Mouse (Mus musculus) embryonic facial prominence, embryonic 11.5 days (tissue): ENCODE results near the gene Thoc7. TPM values are rescaled to one million over a fixed set of nuclear protein-coding genes. Genes with fewer than 3 reads are reported as not detected.

Source experiments
- ATAC-seq: fragments of 200-750 bp; cut with Nextera tagmentation; replicated peaks from 2 replicates; pipeline ENCODE4 v1.8.0; 2017; ENCODE audit warnings: low read depth; ENCODE audit not compliant: insufficient number of reproducible peaks, low FRiP score, low TSS enrichment
- DNase-seq: peaks from one replicate; pipeline ENCODE4 v3.0.0-alpha.2; 2015; ENCODE audit warnings: low spot score
- H3K27ac ChIP-seq: fragments of 300-500 bp; sonication (generic); replicated peaks from 2 replicates; pipeline ENCODE4 v1.5.1; 2014; ENCODE audit warnings: mild to moderate bottlenecking, low read depth, low read length, control low read depth
- H3K27me3 ChIP-seq: fragments of 300-500 bp; sonication (generic); 2 replicates; pipeline ENCODE4 v1.6.1; 2014; ENCODE audit warnings: mild to moderate bottlenecking, low read length, moderate library complexity, mixed read lengths; ENCODE audit not compliant: control insufficient read depth, insufficient read depth
- H3K36me3 ChIP-seq: fragments of 300-500 bp; sonication (generic); replicated peaks from 2 replicates; pipeline ENCODE4 v1.6.1; 2014; ENCODE audit warnings: low read depth, mild to moderate bottlenecking, low read length, moderate library complexity, mixed read lengths; ENCODE audit not compliant: control insufficient read depth, insufficient read depth
- H3K4me1 ChIP-seq: fragments of 300-500 bp; sonication (generic); 2 replicates; pipeline ENCODE4 v1.6.1; 2014; ENCODE audit warnings: low read length, mixed read lengths; ENCODE audit not compliant: control insufficient read depth, insufficient read depth
- H3K4me2 ChIP-seq: fragments of 300-500 bp; sonication (generic); 2 replicates; pipeline ENCODE4 v1.6.1; 2014; ENCODE audit warnings: low read depth, mild to moderate bottlenecking, control low read depth, low read length, moderate library complexity
- H3K4me3 ChIP-seq: fragments of 300-500 bp; sonication (generic); 2 replicates; pipeline ENCODE4 v1.5.1; 2014; ENCODE audit warnings: low read depth, low read length, control low read depth
- H3K9ac ChIP-seq: fragments of 300-500 bp; sonication (generic); replicated peaks from 2 replicates; pipeline ENCODE4 v1.6.1; 2014; ENCODE audit warnings: mild to moderate bottlenecking, control low read depth, low read length
- H3K9me3 ChIP-seq: fragments of 300-500 bp; sonication (generic); replicated peaks from 2 replicates; pipeline ENCODE4 v1.6.1; 2016; ENCODE audit warnings: mild to moderate bottlenecking, low read length, inconsistent platforms, mixed read lengths; ENCODE audit not compliant: control insufficient read depth
- WGBS: fragments of 180-500 bp; shearing (Covaris S2); extraction: QIAGEN DNeasy Blood & Tissue Kit; methylation state at CpG from one replicate; pipeline ENCODE4 v1.1.7; 2014; 5-methylcytosine and 5-hydroxymethylcytosine counted together
- polyA plus RNA-seq: library from polyadenylated mRNA; unstranded; fragments of >200 nt; fragmentation: Nextera tagmentation; extraction: Ambion mirVana; gene quantifications from 2 replicates; pipeline ENCODE4 v1.2.1, GENCODE M21; 2014

Gene Thoc7
- polyA plus RNA-seq = 251 and 287 TPM in 2 replicates

DNA sequence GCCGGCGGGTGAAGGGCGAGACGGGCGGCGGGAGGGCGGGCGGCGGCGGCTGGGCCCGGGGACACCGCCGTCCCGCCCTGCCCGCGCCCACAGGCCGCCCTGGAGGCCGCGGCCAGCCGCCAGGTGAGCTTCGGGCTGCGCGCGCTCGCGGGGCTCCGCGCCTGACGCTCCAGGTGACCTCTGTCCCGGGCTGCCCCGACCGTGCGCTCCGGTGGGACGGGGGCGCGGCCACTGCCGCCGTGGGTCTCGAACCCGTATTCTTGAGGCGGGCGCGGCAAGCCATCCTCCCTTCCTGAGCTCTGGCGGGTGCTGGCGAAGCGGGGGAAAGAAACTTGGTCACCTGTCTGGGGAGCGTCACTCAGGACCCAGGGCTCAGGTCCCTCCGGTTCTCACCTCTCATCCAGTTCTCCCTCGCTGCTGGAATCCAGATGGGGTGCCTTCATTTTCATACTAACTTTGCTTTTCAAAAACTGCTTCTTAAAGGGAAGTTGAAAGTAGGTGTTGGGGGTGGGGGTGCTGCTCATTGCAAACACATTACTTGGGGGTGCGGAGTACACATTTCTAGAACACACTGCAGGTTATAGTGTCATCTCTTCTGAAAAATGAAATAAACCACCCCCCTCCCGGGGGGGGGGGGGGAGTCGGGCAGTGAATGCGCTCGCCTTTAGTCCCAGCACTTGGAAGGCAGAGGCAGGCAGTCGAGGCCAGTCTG lies at the start of gene Thoc7, which contains the start of gene Atxn7:
Gene Thoc7 (minus strand): TSS at position 452 of the 712 bp plus-strand sequence.
Gene Atxn7 (plus strand): TSS at position 40 of the 712 bp plus-strand sequence.
- no peaks in the 10 kb centered on the region for H3K27me3 ChIP-seq
- H3K27ac ChIP-seq = peak within 1 kb of the TSS; percentile 82
- H3K4me1 ChIP-seq = no peaks in the 10 kb centered on the region
- ATAC-seq = peak; percentile 58
- H3K4me3 ChIP-seq = peak within 1 kb of the TSS; percentile 94
- peak within 1 kb of the TSS; percentile 77 for H3K4me2 ChIP-seq
- H3K9me3 ChIP-seq = no peaks in the 10 kb centered on the region
- DNase-seq = peak; percentile 53
- H3K9ac ChIP-seq = peak within 1 kb of the TSS; percentile 99
- 7% methylated on average over 25 of the region's 56 CpGs for WGBS
- no peaks in the 10 kb centered on the region for H3K36me3 ChIP-seq

DNA sequence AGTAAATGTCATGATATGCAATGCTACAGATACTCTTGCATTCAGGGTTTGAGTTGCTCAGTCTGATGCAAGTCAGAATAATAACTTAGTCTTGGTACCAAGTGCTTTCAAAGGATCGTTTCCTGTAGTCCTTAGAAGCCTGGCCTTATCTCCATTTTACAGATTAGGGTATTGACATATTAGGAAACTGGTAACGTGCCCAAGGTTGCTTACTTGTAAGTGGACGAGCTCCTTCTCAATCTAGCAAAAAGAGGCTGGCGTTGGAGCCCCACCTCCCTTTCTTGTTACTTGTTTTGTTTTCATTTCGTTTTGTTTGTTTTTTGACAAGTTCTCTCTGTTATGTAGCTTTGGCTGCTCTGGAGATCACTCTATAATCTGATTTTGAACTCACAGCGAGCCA lies 48.1 kb upstream of the Thoc7 start:
- Histone ChIP-seq H3K4me1 (no peaks in the 10 kb centered on the region), H3K9me3 (no peaks in the 10 kb centered on the region), H3K4me3 (no peak overlapping the region), H3K4me2 (no peak overlapping the region), H3K27me3 (no peaks in the 10 kb centered on the region), H3K9ac (no peak overlapping the region), H3K27ac (no peak overlapping the region), H3K36me3 (no peaks in the 10 kb centered on the region)
- 76% methylated on average over 6 of the region's 6 CpGs for WGBS
- DNase-seq = no peak
- ATAC-seq = no peak

DNA sequence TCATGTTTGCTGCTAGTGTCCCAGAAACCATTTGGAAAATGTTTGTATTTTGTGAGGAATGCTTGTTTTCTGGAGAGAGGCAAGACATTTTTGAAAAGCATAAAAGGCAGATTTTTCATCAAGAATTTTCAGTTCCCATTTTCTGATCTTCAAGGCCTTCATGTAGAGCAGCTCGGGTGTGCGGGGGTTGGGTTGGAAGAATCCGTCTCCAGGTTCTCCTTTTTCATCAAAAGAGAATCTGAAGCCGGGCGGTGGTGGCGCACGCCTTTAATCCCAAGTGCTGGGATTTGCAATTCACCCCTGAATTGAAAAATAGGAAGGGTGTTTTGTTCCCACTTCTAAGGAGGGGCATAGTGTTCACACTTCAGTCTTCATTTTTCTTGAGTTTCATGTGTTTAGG lies 41.1 kb upstream of the Thoc7 start:
- Histone ChIP-seq H3K27me3 (no peaks in the 10 kb centered on the region), H3K36me3 (no peaks in the 10 kb centered on the region), H3K4me3 (no peak overlapping the region), H3K9me3 (no peaks in the 10 kb centered on the region), H3K4me1 (no peaks in the 10 kb centered on the region), H3K9ac (no peak overlapping the region), H3K4me2 (no peak overlapping the region), H3K27ac (no peak overlapping the region)
- DNase-seq = no peak
- WGBS = 93% methylated on average over 7 of the region's 7 CpGs
- no peak for ATAC-seq

DNA sequence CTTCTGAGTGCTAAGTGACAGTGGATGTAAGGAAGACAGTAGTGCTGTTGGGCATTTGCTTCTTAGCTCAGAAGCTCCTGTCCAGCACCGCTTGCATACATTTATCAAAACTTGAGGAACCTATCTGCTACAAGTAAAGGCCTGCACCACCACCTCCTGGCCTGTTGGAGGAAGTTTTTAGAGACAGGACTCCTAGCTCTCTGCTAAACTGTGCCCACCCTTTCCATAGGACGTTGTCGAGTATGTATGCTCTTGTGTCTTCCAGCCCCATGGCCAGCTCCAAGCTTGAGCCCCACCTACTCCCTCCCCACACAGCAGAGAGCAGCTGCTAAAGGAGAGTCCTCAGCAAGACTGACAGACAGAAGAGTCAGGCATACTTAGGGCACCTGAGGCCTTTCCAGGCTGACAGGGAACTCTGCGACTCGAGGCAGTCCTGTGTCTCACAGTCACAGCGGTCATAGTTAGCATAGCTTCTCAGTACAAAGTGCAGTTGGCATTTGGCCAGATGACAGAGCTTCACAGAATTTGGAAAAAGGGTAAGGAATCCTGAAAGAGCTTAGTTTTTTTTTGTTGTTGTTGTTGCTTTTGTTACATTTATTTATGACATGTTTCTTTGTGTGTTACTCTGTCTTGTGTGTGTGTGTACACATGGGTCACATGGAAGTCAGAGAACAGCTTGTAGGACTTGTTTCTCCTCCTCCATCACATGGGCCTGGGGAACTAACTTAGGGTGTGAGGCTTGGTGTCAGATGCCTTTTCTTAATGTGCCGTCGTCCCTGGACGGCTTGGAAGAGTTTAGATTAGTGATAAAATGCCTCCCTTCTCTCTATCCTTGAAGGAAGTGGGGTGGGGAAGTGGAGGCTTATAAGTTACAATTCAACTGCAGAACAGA lies 33.8 kb upstream of the Thoc7 start:
- Histone ChIP-seq H3K4me1 (no peaks in the 10 kb centered on the region), H3K27ac (no peak overlapping the region), H3K4me2 (no peak overlapping the region), H3K4me3 (no peak overlapping the region), H3K27me3 (no peaks in the 10 kb centered on the region), H3K9ac (no peak overlapping the region), H3K9me3 (no peaks in the 10 kb centered on the region), H3K36me3 (no peaks in the 10 kb centered on the region)
- WGBS = 81% methylated on average over 9 of the region's 9 CpGs
- no peak for DNase-seq
- no peak for ATAC-seq

DNA sequence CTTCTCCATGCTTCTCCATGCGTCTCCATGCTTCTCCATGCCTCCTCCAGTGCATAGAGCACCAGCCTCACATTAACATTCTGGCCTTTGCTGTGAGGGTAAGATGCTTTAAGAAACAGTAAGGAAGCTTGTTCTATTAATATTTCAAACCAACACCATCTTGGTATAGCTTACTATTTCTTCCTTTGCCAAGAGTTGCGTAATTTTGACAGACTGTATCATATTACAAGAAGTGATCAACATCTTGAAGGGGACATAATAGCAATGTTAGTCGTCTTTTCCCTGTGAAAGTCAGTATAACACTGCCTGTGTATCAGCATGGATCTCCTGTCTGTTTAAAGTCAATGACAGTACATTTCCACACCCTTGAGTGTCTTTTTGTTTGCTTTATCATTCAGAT lies 29.1 kb upstream of the Thoc7 start:
- H3K4me2 ChIP-seq = no peak overlapping the region
- no peak for DNase-seq
- H3K9ac ChIP-seq = no peak overlapping the region
- 76% methylated on average over 3 of the region's 3 CpGs for WGBS
- H3K27me3 ChIP-seq = no peaks in the 10 kb centered on the region
- H3K4me3 ChIP-seq = no peak overlapping the region
- no peak overlapping the region for H3K27ac ChIP-seq
- H3K36me3 ChIP-seq = no peaks in the 10 kb centered on the region
- no peaks in the 10 kb centered on the region for H3K4me1 ChIP-seq
- H3K9me3 ChIP-seq = no peaks in the 10 kb centered on the region
- ATAC-seq = no peak

DNA sequence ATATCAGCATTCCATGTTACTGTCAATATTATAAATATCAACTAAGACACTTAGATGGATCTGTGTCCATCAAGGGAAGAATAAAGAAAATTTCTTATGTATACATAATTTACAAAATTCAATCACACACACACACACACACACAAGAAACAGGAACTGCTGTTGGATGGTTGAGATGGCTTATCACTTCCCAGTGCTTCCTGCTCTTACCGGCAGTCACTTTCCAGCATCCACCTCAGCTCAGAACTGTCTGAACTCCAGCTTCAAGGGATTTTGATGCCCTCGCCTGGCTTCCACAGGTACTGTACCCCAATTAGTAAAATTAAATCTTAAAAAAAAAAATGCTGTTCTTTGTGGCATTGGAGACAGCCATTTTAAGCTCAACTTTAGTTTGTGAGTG lies 26.7 kb upstream of the Thoc7 start:
- Histone ChIP-seq H3K4me3 (no peak overlapping the region), H3K27ac (no peak overlapping the region), H3K36me3 (no peaks in the 10 kb centered on the region), H3K9me3 (no peaks in the 10 kb centered on the region), H3K4me1 (no peaks in the 10 kb centered on the region), H3K27me3 (no peaks in the 10 kb centered on the region), H3K9ac (no peak overlapping the region), H3K4me2 (no peak overlapping the region)
- WGBS = 61% methylated on average over 2 of the region's 2 CpGs
- no peak for ATAC-seq
- no peak for DNase-seq

DNA sequence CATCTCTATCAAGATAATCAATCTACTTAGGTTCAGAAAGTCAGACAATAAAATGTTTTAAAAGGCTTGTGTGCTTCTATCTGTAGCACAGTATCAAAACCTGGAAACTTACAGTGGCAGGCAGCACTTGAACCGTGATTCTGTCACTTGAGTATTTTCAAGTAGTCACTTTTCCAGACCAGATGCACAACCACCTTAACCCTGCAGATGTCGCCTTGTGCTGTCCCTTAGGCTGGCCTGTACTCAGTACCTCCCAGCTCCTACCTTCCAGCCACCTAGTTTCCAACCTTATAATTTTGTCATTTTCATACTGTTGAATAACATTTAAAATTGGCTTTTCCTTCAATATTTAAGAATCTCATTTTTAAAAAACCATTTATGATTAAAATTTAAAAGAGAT lies 20.5 kb upstream of the Thoc7 start:
- no peaks in the 10 kb centered on the region for H3K27me3 ChIP-seq
- ATAC-seq = no peak
- no peaks in the 10 kb centered on the region for H3K9me3 ChIP-seq
- H3K4me1 ChIP-seq = no peaks in the 10 kb centered on the region
- H3K36me3 ChIP-seq = no peaks in the 10 kb centered on the region
- H3K4me3 ChIP-seq = no peak overlapping the region
- DNase-seq = no peak
- WGBS = 59% methylated on average over 2 of the region's 2 CpGs
- H3K4me2 ChIP-seq = no peak overlapping the region
- no peak overlapping the region for H3K27ac ChIP-seq
- no peak overlapping the region for H3K9ac ChIP-seq

DNA sequence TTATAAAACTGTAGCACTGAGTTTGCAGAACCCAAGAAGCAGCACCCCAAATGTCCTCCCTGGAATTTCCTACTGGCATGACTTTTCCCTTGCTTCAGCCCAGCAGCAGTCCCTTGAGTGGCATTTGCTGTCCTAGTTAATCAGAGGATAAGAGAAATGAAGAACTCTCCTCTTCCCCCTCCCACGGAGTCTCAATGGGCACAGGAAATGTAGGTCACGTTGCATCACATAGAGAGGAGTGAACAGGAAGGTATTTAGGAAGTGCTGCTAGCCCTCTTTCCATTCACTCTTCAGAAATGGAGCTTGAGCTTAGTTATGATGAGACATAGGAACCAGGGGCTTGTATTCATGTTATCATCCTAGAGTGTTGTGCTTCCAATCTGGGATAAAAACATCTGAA lies 19.6 kb upstream of the Thoc7 start:
- no peaks in the 10 kb centered on the region for H3K9me3 ChIP-seq
- no peak overlapping the region for H3K9ac ChIP-seq
- H3K4me1 ChIP-seq = no peaks in the 10 kb centered on the region
- H3K4me2 ChIP-seq = no peak overlapping the region
- H3K27me3 ChIP-seq = no peaks in the 10 kb centered on the region
- no peaks in the 10 kb centered on the region for H3K36me3 ChIP-seq
- no peak overlapping the region for H3K27ac ChIP-seq
- ATAC-seq = no peak
- 24% methylated on average over 2 of the region's 2 CpGs for WGBS
- no peak overlapping the region for H3K4me3 ChIP-seq
- DNase-seq = no peak
